Mouse (Mus musculus) intestine, postnatal 0 days (tissue): Measurements from ENCODE around the gene Gm49405. TPM values are rescaled to one million over a fixed set of nuclear protein-coding genes. Genes with fewer than 3 reads are reported as not detected.
"Not testable (repeated sequence)": the region's sequence is repeated elsewhere in the genome, so short reads cannot be mapped to it uniquely, and the experiment has no call there.

Experiments used
- ATAC-seq: fragments of 200-750 bp; cut with Nextera tagmentation; 2 replicates; pipeline ENCODE4 v1.8.0; 2017; ENCODE audit warnings: mild to moderate bottlenecking, moderate TSS enrichment, moderate library complexity
- H3K27ac ChIP-seq: fragments of 300-500 bp; sonication (generic); 2 replicates; pipeline ENCODE4 v1.5.1; 2014; ENCODE audit warnings: mild to moderate bottlenecking, low read depth, low read length, moderate library complexity
- H3K27me3 ChIP-seq: fragments of 300-500 bp; sonication (generic); replicated peaks from 2 replicates; pipeline ENCODE4 v1.6.1; 2014; ENCODE audit warnings: low read length, mixed read lengths; ENCODE audit not compliant: control insufficient read depth, insufficient read depth
- H3K36me3 ChIP-seq: fragments of 300-500 bp; sonication (generic); 2 replicates; pipeline ENCODE4 v1.6.1; 2014; ENCODE audit warnings: mild to moderate bottlenecking, moderate library complexity; ENCODE audit not compliant: control insufficient read depth, insufficient read depth
- H3K4me1 ChIP-seq: fragments of 300-500 bp; sonication (generic); replicated peaks from 2 replicates; pipeline ENCODE4 v1.6.1; 2014; ENCODE audit warnings: antibody characterized with exemption, low read length, mixed read lengths; ENCODE audit not compliant: control insufficient read depth, insufficient read depth
- H3K4me2 ChIP-seq: fragments of 300-500 bp; sonication (generic); replicated peaks from 2 replicates; pipeline ENCODE4 v1.6.1; 2014; ENCODE audit warnings: low read depth, mild to moderate bottlenecking, moderate library complexity
- H3K4me3 ChIP-seq: fragments of 300-500 bp; sonication (generic); 2 replicates; pipeline ENCODE4 v1.5.1; 2014; ENCODE audit warnings: low read depth, low read length
- H3K9ac ChIP-seq: fragments of 300-500 bp; sonication (generic); 2 replicates; pipeline ENCODE4 v1.6.1; 2014; ENCODE audit warnings: mild to moderate bottlenecking, low read depth, low read length
- H3K9me3 ChIP-seq: fragments of 300-500 bp; sonication (generic); 2 replicates; pipeline ENCODE4 v1.6.1; 2016; ENCODE audit warnings: mixed run types; ENCODE audit not compliant: control insufficient read depth
- CTCF ChIP-seq: sonication (generic); IDR thresholded peaks from 2 replicates; pipeline ENCODE4 v1.5.1; 2016; ENCODE audit warnings: low read depth, mild to moderate bottlenecking, control low read depth, antibody characterized with exemption, moderate library complexity
- WGBS: fragments of 180-500 bp; shearing (Covaris S2); extraction: QIAGEN DNeasy Blood & Tissue Kit; methylation state at CpG from one replicate; pipeline ENCODE4 v1.1.7; 2014; 5-methylcytosine and 5-hydroxymethylcytosine counted together
- polyA plus RNA-seq: library from polyadenylated mRNA; unstranded; fragments of >200 nt; fragmentation: Nextera tagmentation; extraction: Ambion mirVana; gene quantifications from 2 replicates; pipeline ENCODE4 v1.2.1, GENCODE M21; 2015

The Gm49405 gene
- polyA plus RNA-seq, 1 experiment from 2014 or later = 0.42 TPM

GRCm38 (mm10) chr19:4037788-4038232 is 37.4 kb downstream of the Gm49405 start, which contains the start of gene Gstp1:
Gene Gstp1, minus strand, starts transcription at chr19:4037985.
- Histone ChIP-seq H3K4me3 (peak within 1 kb of the TSS; percentile 53), H3K4me1 (peaks cover 8% of the 10 kb centered on the region; the same call in 1 of the 2 replicates), H3K4me2 (peak within 1 kb of the TSS; percentile 71), H3K9ac (peak within 1 kb of the TSS; percentile 59), H3K27me3 (no peaks in the 10 kb centered on the region), H3K27ac (peak within 1 kb of the TSS; percentile 65), H3K36me3 (no peaks in the 10 kb centered on the region), H3K9me3 (no peaks in the 10 kb centered on the region)
- ATAC-seq = peak; percentile 38
- TF ChIP-seq CTCF = peak; percentile 56
- WGBS = under 1% methylated on average over 26 of the region's 26 CpGs

- not testable (repeated sequence) for H3K27ac ChIP-seq, H3K9me3 ChIP-seq, ATAC-seq, H3K4me3 ChIP-seq, H3K27me3 ChIP-seq, H3K4me2 ChIP-seq, H3K4me1 ChIP-seq, H3K9ac ChIP-seq, H3K36me3 ChIP-seq
- 92% methylated on average over 5 of the region's 5 CpGs for WGBS
Observed at GRCm38 (mm10) chr19:4040941-4041340, 40.5 kb downstream of the Gm49405 start.

DNA sequence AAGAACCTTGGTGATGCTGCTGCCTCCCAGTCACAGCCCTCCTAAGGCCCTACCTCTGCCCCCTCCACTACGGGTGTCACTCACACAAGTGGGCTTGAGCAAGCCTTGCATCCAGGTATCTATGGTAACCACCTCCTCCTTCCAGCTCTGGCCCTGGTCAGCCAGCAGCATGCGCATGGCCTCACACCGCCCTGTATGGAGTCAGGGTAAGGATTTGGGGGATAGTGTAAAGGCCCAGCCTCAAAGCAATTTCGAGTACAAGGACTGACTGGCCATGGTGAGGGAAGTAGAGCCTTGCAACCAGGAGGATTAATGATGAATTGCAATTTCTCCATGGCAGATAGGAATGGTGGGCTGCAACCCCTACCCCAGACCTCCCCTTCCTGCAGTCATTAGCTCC is 41.1 kb downstream of the Gm49405 start:
- H3K27me3 ChIP-seq, H3K4me1 ChIP-seq, H3K36me3 ChIP-seq, ATAC-seq, H3K9ac ChIP-seq, H3K9me3 ChIP-seq, H3K27ac ChIP-seq: not testable (repeated sequence)
- Histone ChIP-seq H3K4me3 (peak overlapping the region; percentile 20; the same call in 1 of the 2 replicates), H3K4me2 (peak overlapping the region; percentile 48)
- 85% methylated on average over 3 of the region's 4 CpGs for WGBS

DNA sequence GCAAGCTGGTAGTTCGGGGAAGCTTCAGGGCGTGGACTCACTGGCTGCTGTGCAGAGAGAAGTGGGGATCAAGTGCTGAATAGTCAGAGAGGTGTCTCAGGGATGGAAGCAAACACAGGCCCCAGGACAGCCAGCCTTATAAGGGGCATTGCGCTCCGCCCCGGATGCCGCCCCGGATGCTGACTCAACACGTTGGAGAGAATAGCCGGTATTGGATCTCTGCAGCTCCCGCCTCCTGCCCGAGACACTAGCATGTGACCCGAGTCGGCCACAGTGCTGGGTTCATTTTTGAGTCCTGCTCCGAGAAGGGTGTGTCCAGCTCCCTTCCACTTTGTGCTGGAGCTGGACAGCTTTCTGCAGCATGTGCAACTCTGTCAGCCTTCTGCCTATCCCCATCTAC is 41.7 kb downstream of the Gm49405 start:
- Histone ChIP-seq H3K9me3 (no peaks in the 10 kb centered on the region), H3K4me1 (peaks cover 6% of the 10 kb centered on the region; the same call in 1 of the 2 replicates), H3K9ac (no peak overlapping the region), H3K36me3 (no peaks in the 10 kb centered on the region), H3K27ac (peak overlapping the region; percentile 52), H3K4me3 (peak overlapping the region; percentile 20; the same call in 1 of the 2 replicates), H3K4me2 (peak overlapping the region; percentile 48), H3K27me3 (no peaks in the 10 kb centered on the region)
- peak; percentile 23; the same call in 1 of the 2 replicates for ATAC-seq
- WGBS = 39% methylated on average over 14 of the region's 14 CpGs
- TF ChIP-seq CTCF = no peak

GRCm38 (mm10) chr19:4044109-4044508 is 43.7 kb downstream of the Gm49405 start:
- ATAC-seq, H3K27ac ChIP-seq, H3K36me3 ChIP-seq, H3K27me3 ChIP-seq, H3K4me2 ChIP-seq, H3K9me3 ChIP-seq, H3K4me3 ChIP-seq, H3K9ac ChIP-seq, H3K4me1 ChIP-seq: not testable (repeated sequence)
- WGBS = 85% methylated on average over 5 of the region's 5 CpGs

DNA sequence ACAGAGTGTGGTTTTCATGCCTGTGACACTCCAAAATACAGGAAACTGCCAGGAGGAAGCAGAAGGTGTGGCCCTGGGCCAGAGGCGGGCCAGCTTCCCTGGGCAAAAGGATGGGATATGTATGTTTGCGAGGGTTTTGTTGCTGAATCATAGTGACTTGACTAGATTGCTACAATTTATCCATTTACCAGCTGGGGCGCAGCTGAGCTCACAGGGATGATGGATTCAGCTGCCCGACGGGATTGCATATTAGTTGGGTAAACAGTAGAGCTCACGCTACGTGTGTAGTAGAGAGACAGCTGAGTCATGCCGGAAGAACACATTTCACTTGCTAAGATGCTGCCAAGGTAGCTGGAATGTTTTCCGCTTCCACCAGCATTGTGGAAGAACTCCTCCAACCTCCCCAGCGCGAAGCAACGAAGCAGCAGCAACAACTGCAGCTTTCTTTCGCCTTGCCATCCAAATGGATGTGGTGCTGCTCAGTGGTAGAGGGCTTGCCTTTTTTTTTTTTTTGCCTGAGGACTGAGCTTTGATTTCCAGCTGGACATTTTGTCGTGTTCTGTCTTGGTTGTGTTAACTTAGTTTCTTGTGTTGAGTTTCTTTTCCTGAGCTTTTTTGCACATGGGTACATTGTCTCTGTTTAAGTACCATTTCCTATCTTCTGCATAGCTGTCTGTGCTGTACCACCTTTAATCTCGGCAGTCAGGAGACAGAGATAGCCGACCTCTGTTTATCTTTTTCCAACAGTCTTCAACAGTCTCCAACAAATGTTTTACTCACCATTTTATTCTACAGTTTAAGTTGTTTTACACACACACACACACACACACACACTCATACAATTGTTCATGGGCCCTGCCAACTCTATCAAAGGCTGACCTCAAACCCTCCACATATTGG is 45.8 kb downstream of the Gm49405 start, which contains the start of gene Gstp2:
Gene Gstp2, minus strand, starts transcription at position 58 of the 900 bp plus-strand sequence.
- Histone ChIP-seq H3K27ac (peak within 1 kb of the TSS; percentile 88), H3K4me3 (no peak within 1 kb of the TSS), H3K4me1 (peaks cover 6% of the 10 kb centered on the region; the same call in 1 of the 2 replicates), H3K9ac (no peak within 1 kb of the TSS), H3K27me3 (no peaks in the 10 kb centered on the region), H3K4me2 (peak within 1 kb of the TSS; percentile 51), H3K9me3 (no peaks in the 10 kb centered on the region), H3K36me3 (no peaks in the 10 kb centered on the region)
- WGBS = 19% methylated on average over 16 of the region's 16 CpGs
- TF ChIP-seq CTCF = peak; percentile 85
- peak; percentile 84 for ATAC-seq
